Mouse (Mus musculus): ENCODE data around the gene Prm3.

- TF ChIP-seq TAL1 (IDR thresholded peaks at IDR 0.05; ENCODE audit: low read length) (no peak), GATA1 (IDR thresholded peaks at IDR 0.05; ENCODE audit: low read length) (peak; percentile 31; the same call in 1 of the 2 replicates)
These were observed 24.1 kb upstream of the Prm3 start for GRCm38 (mm10) chr16:10814864-10815263.
